ENCODE assay signal across 15 mouse cellular contexts in the genomic region with DNA sequence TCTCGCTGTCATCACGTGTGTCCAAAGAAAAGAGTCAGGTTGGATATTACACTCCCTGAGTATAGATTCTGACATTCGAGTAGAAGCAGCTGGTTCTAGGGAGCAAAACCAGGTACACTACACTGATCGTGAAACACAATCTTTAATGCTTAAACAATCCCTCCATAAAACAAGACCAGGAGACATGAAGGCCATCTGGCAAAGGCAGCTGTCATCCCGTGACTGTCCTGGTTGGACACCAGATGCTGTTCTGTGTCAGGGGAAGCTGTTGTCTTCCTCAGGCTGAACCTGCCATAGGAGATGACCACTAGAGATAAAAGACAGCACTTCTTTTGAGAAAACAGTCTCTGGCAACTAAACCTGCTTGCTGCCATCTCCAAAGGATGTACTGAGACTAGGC.
DNase-seq lines count a peak whose midpoint lies in the region; ATAC-seq and TF ChIP-seq lines count a peak whose summit lies in the region.
"Had no signal": no experiment of that assay in that cellular context is flagged by ENCODE, and none has a peak within 500 bp of the region (broad histone marks: within the 10 kb centered on the region; RNA-seq: fewer than 3 reads in every experiment).

No protein-coding gene starts in this region.

- H3K9ac ChIP-seq in hindbrain, postnatal 0 days (replicated peaks; ENCODE audit: low read length), result no peak overlapping the region
- no peak overlapping the region for H3K9ac ChIP-seq in hindbrain, embryonic 11.5 days (ENCODE audit: low read depth, low read length)
- H3K9ac ChIP-seq: heart, embryonic 15.5 days; hindbrain, embryonic 12.5 days; liver, embryonic 12.5 days; lung, embryonic 15.5 days; neural tube, embryonic 15.5 days had no signal

- H3K27me3 ChIP-seq in hindbrain, postnatal 0 days (ENCODE audit: insufficient read depth, low read length), result no peaks in the 10 kb centered on the region
- no peaks in the 10 kb centered on the region for H3K27me3 ChIP-seq in hindbrain, embryonic 11.5 days (ENCODE audit: control insufficient read depth, insufficient read depth, low read length)
- H3K27me3 ChIP-seq: heart, embryonic 15.5 days; hindbrain, embryonic 12.5 days; liver, embryonic 12.5 days; lung, embryonic 15.5 days; neural tube, embryonic 15.5 days had no signal

- peak; percentile 47 for DNase-seq in hindbrain, postnatal 0 days (ENCODE audit: low spot score)
- no peak for DNase-seq in hindbrain, embryonic 11.5 days (ENCODE audit: low spot score)
- DNase-seq in MN1 (ENCODE audit: low spot score), result peak; percentile 6
- DNase-seq in brain, adult 2 months (ENCODE audit: low read depth, low spot score), result peak; percentile 47
- peak; percentile 32 to 38 for DNase-seq in cerebellum, postnatal 36 days
- DNase-seq in gastrocnemius, postnatal 36 days, result no peak
- DNase-seq: kidney, adult 2 months had no signal

- no peak for TF ChIP-seq CTCF in hindbrain, postnatal 0 days (IDR thresholded peaks at IDR 0.05; ENCODE audit: low read depth)

- no peaks in the 10 kb centered on the region for H3K9me3 ChIP-seq in hindbrain, postnatal 0 days (ENCODE audit: low read length)
- no peaks in the 10 kb centered on the region for H3K9me3 ChIP-seq in hindbrain, embryonic 11.5 days (ENCODE audit: control insufficient read depth, low read length)
- H3K9me3 ChIP-seq: heart, embryonic 15.5 days; hindbrain, embryonic 12.5 days; liver, embryonic 12.5 days; lung, embryonic 15.5 days; neural tube, embryonic 15.5 days had no signal

- H3K4me1 ChIP-seq in hindbrain, postnatal 0 days (ENCODE audit: insufficient read depth, low read length), result no peaks in the 10 kb centered on the region
- H3K4me1 ChIP-seq in hindbrain, embryonic 11.5 days (replicated peaks; ENCODE audit: control insufficient read depth, insufficient read depth, low read length), result no peaks in the 10 kb centered on the region
- H3K4me1 ChIP-seq: heart, embryonic 15.5 days; hindbrain, embryonic 12.5 days; liver, embryonic 12.5 days; lung, embryonic 15.5 days; neural tube, embryonic 15.5 days had no signal

- H3K4me2 ChIP-seq in hindbrain, postnatal 0 days (ENCODE audit: low read depth, low read length), result no peak overlapping the region
- no peak overlapping the region for H3K4me2 ChIP-seq in hindbrain, embryonic 11.5 days (replicated peaks; ENCODE audit: low read depth, low read length)
- H3K4me2 ChIP-seq: heart, embryonic 15.5 days; hindbrain, embryonic 12.5 days; liver, embryonic 12.5 days; lung, embryonic 15.5 days; neural tube, embryonic 15.5 days had no signal

- no peak overlapping the region for H3K27ac ChIP-seq in hindbrain, postnatal 0 days
- no peak overlapping the region for H3K27ac ChIP-seq in hindbrain, embryonic 11.5 days (ENCODE audit: low read depth, low read length)
- H3K27ac ChIP-seq: heart, embryonic 15.5 days; hindbrain, embryonic 12.5 days; liver, embryonic 12.5 days; lung, embryonic 15.5 days; neural tube, embryonic 15.5 days had no signal

- intact Hi-C loops in gastrocnemius, postnatal 36 days (cut with DNase I), result no loop called here

- H3K36me3 ChIP-seq in hindbrain, postnatal 0 days (ENCODE audit: insufficient read depth, low read length), result no peaks in the 10 kb centered on the region
- H3K36me3 ChIP-seq in hindbrain, embryonic 11.5 days (ENCODE audit: control insufficient read depth, insufficient read depth, low read length), result no peaks in the 10 kb centered on the region
- H3K36me3 ChIP-seq: heart, embryonic 15.5 days; hindbrain, embryonic 12.5 days; liver, embryonic 12.5 days; lung, embryonic 15.5 days; neural tube, embryonic 15.5 days had no signal

- ATAC-seq in hindbrain, postnatal 0 days, result 0 out of 2 replicates have a peak, but pooled peaks have one; percentile 53
- no peak for ATAC-seq in hindbrain, embryonic 11.5 days (ENCODE audit: low FRiP score)
- ATAC-seq in inflammation-experienced regulatory T-cells, adult 6 months, result no peak
- ATAC-seq: CD4-positive, CD25-positive, alpha-beta regulatory T cell, adult 4 months; forebrain, embryonic 14.5 days; liver, embryonic 12.5 days had no signal

- 72% methylated on average over 5 of the region's 5 CpGs for WGBS in hindbrain, postnatal 0 days
- WGBS in hindbrain, embryonic 11.5 days, result 76% methylated on average over 5 of the region's 5 CpGs

- H3K4me3 ChIP-seq in hindbrain, postnatal 0 days (ENCODE audit: low read length), result no peak overlapping the region
- no peak overlapping the region for H3K4me3 ChIP-seq in hindbrain, embryonic 11.5 days (ENCODE audit: low read depth, low read length)
- H3K4me3 ChIP-seq: heart, embryonic 15.5 days; hindbrain, embryonic 12.5 days; liver, embryonic 12.5 days; lung, embryonic 15.5 days; neural tube, embryonic 15.5 days had no signal

Comparison
In these comparisons a context has a peak if more than half of its experiments do, and no peak if none do; other contexts are left out.
1. DNase-seq: peak in hindbrain, postnatal 0 days (single experiment), MN1 (single experiment), brain, adult 2 months (single experiment) and cerebellum, postnatal 36 days (2 of 2); none in hindbrain, embryonic 11.5 days (single experiment) and gastrocnemius, postnatal 36 days (0 of 2).